Mouse (Mus musculus): ENCODE data around the gene Aggf1.

Gene Aggf1

GRCm38 (mm10) chr13:95332086-95332899 lies 42.9 kb downstream of the Aggf1 start:
- DNase-seq (ENCODE audit: low read depth, low spot score), result no peak

DNA sequence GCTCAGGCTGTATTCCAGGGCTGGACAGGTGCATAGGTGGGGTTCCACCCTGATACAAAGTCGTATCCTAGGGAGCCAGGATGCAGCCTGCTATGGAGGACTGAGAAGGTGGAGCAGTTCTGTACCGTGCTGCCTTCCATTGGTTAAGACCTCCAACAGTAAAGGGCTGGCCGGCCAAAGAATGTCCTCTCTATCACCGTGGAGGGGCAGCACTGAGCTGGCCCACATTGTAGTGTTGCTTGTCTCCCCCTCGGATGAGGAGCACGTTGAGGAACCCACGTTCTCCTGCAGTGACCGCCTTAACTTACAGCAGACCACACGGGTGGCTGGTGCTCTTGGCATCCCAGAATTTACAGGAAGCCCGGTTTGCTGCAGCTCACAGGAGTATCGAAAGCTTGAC lies 44.6 kb downstream of the Aggf1 start:
- DNase-seq (ENCODE audit: low read depth, low spot score), result no peak

GRCm38 (mm10) chr13:95328767-95329166 lies 46.4 kb downstream of the Aggf1 start:
- DNase-seq (ENCODE audit: low read depth, low spot score), result no peak

GRCm38 (mm10) chr13:95327345-95327741 lies 47.8 kb downstream of the Aggf1 start:
- no peak for DNase-seq (ENCODE audit: low read depth, low spot score)

DNA sequence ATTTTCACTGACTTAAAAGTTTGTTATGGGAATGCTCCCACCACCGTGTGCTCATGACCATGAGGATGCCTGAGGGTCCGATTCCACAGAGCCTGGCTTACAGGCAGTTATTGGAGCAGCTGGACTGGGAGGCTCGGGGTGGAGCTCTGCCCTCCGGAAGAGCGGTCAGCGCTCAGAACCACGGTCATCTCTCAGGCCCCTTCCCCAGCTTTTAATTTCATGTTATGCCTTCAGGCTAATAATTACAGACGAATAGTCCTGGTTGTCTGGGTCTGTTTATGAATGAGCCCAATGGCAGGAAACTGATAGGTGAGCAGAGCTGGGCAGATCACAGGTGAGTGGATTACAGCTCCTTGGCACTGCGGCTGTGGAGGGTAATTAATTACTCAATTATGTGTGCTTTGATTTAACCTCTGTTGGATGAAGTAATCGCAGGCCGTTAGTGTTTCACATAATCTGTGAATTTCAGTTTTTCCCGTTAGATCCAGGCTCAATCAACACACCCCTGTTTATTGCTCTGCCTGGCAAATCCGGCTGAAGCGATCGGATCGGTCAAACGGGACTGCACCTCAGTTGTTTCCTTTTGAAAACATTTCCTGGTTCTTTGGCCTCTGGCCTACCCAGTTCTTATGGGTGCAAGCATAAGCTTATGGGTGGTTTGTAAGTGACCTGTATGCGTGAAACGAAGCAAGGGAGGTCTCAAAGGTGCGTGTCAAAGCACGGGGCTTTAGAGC lies 48.4 kb downstream of the Aggf1 start:
- no peak for DNase-seq (ENCODE audit: low read depth, low spot score)

DNA sequence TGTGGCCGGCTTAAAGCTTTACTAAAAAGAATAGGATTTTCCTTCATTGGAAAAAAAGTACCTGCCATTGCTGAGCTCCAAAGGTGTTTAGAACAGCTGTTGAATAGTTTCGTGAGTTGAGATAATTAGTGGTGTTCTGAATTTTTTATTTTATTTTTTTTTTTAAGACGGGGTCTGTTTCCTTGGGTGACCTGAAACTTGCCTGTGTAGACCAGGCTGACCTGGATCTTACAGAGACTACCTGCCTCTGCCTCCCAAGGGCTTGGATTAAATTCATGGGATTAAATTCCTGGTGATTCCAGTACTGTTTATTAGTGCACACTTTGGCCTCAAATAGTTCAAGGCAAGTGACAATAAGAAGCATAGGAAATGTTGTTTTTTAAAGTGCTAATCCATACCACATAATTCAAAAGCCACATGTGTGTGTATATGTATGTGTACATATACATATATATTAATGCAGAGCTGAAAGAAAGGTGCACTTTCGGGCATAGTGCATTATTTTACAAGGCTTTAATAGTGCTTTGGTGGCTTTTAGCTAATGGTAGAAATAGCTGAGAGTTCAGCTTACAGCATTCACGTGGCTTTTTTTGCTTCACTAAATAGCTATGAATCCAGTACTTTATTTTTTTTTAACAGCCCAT lies 49.1 kb downstream of the Aggf1 start:
- no peak for DNase-seq (ENCODE audit: low read depth, low spot score)

DNA sequence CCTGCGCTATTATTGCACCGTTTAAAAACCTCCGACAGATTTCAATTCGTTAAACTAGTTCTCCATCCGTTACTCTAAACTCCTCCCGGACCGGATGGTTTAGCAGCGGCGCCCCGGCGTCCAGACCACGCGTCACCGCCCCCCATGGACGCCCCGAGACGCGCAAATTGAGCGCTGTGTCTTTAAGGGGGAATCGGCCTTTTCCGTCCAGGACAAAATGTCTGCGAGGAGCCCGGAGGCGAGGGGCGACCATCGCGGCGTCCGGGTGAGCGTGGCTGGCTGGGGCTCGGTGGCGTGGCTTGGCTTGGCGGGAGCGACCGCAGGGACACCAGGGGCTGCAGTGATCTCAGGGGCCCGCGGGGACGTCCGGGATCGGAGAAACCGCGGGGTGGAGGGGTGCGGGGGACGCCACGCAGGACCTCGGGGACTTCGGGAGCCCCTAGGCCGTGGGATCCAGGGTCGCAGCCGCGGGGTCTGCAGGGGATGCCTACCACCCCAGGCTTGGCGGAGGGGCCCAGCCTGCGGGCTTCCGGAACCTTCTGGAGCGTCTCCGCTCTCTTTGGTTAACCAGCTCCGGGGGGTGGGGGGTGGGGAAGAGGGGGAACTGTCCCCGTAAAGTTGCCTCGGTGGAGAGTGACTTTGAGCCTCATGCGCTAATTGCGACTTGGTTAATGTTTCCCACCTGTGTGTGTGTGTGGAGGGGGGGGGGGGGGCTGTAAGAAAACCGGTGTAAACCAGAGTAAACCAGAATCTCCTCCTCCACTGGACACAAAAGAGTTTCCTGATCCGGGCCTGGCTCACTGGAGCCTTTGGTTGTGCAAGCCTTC lies 49.9 kb downstream of the Aggf1 start:
- peak; percentile 88 for DNase-seq (ENCODE audit: low read depth, low spot score)

GRCm38 (mm10) chr13:95324626-95325079 lies 50.5 kb downstream of the Aggf1 start:
- no peak for DNase-seq (ENCODE audit: low read depth, low spot score)

- DNase-seq (ENCODE audit: low read depth, low spot score), result peak; percentile 85
These were observed 51.1 kb downstream of the Aggf1 start for GRCm38 (mm10) chr13:95323950-95324625.

GRCm38 (mm10) chr13:95323400-95323799 lies 51.8 kb downstream of the Aggf1 start, which contains the start of gene Zbed3:
Gene Zbed3, plus strand, starts transcription at chr13:95323612.
- DNase-seq (ENCODE audit: low read depth, low spot score), result peak; percentile 87

DNA sequence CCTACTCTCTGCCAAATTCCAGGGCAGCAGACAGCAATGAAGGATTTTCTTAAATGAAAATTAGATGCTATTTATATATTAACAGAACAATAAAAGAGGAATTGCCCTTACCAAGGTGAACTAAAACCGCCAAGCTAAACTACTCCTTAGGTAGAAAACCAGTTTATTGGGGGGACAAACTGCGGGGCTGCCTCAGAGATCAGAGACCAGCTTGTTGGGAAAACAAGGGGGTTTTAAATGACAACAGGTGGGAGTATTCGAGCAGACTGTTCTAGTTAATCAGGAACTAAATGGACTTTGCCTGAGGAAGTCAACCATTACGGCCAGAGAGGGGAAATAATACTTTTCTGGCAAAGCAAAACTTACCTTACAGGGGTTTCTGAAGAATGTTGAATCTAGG lies 54.7 kb downstream of the Aggf1 start:
- peak; percentile 47 for DNase-seq (ENCODE audit: low read depth, low spot score)

DNA sequence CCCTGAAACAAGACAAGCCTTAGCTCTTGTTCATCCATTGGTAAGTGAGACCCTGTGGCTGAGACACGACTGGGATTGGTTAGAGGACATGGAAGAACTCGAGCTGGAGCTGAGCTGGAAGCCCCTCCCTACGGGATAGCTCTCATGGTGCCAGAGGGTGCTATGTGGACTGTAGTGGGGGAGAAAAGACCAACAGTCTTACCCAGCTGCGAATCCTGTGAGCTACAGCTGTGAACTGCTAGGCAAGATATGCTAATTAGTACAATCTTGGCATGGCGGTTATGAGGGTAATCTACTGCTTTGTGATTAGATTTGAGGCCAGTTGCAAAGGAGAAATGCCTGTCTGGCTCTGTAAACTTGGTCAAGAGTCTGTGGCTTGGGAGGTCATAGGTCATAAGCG lies 56.0 kb downstream of the Aggf1 start:
- no peak for DNase-seq (ENCODE audit: low read depth, low spot score)

GRCm38 (mm10) chr13:95312016-95312415 lies 63.1 kb downstream of the Aggf1 start:
- no peak for DNase-seq (ENCODE audit: low read depth, low spot score)

- no peak for DNase-seq (ENCODE audit: low read depth, low spot score)
These were observed 68.0 kb downstream of the Aggf1 start for GRCm38 (mm10) chr13:95307100-95307655.

DNA sequence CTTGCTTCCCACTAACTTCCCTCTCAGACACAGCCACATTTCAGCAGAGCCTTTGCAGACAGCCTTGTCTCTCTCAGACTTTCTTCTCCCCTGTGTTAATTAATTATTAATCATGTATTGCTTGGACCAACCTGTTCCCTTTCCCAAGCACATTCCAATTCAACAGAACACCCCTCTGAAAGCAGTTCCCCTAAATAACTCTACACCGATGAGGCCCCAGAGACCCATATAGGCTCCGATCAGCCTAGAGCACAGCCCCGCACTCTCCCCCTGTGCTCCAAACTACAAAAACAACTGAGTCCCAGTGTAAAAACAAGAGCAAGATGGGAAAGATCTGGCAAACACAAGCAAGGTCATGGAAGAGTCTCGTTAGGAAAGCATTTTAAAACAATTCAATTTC lies 68.6 kb downstream of the Aggf1 start:
- DNase-seq (ENCODE audit: low read depth, low spot score), result no peak

All from A20 (cell line).